8 mouse cellular contexts compared by ENCODE assay signal in the genomic region with DNA sequence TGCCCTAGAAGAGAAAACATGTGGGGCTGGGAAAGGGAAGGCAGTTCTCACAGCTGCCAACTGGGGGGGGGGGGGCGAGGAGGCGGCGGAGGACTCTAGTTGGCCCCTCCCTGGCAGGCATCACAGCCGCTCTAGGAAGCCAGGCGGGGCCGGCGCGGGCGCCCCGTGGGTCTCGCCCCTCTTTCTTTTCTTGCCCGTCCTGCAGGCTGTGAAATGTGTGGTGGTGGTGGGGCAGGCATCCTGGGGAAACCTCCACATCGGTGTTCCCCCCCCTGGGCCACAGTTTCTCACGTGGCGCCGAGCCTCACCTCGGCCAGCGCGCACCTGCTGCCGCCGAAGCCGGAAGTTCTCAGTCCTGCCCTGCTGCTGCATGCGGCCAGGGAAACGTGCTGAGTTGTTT. TPM values are rescaled to one million over a fixed set of nuclear protein-coding genes. Genes with fewer than 3 reads are reported as not detected.
DNase-seq lines count a peak whose midpoint lies in the region; ATAC-seq lines count a peak whose summit lies in the region.

No protein-coding gene starts in this region.

- peak overlapping the region; percentile 37 for H3K4me3 ChIP-seq in kidney, embryonic 16.5 days (ENCODE audit: low read length)
- H3K4me3 ChIP-seq in limb, embryonic 11.5 days (ENCODE audit: low read depth, low read length), result peak overlapping the region; percentile 20; the same call in 1 of the 2 replicates
- peak overlapping the region; percentile 20; the same call in 1 of the 2 replicates for H3K4me3 ChIP-seq in neural tube, embryonic 14.5 days (ENCODE audit: low read depth, low read length)

- H3K27me3 ChIP-seq in kidney, embryonic 16.5 days (ENCODE audit: insufficient read depth, low read length), result no peaks in the 10 kb centered on the region
- no peaks in the 10 kb centered on the region for H3K27me3 ChIP-seq in limb, embryonic 11.5 days (ENCODE audit: control insufficient read depth, insufficient read depth, low read length)
- H3K27me3 ChIP-seq in neural tube, embryonic 14.5 days (ENCODE audit: control insufficient read depth, insufficient read depth, low read length), result no peaks in the 10 kb centered on the region

- H3K9ac ChIP-seq in kidney, embryonic 16.5 days (replicated peaks; ENCODE audit: low read length), result peak overlapping the region; percentile 46
- peak overlapping the region; percentile 37; the same call in 1 of the 2 replicates for H3K9ac ChIP-seq in limb, embryonic 11.5 days (ENCODE audit: low read length)
- H3K9ac ChIP-seq in neural tube, embryonic 14.5 days (replicated peaks; ENCODE audit: low read depth, low read length), result 0 out of 2 replicates have a peak overlapping the region, but pooled peaks have one; percentile 11

- no peak for DNase-seq in kidney, adult 9 months
- no peak for DNase-seq in limb, embryonic 11.5 days (ENCODE audit: low spot score)
- DNase-seq in c-Kit-positive CD71-positive TER-119-positive erythroid progenitor cells, embryonic 14.5 days (ENCODE audit: low spot score), result no peak
- no peak for DNase-seq in cerebellum, postnatal 10 days
- DNase-seq in frontal cortex, postnatal 10 days (ENCODE audit: low spot score in 2 of 2), result no peak

- H3K9me3 ChIP-seq in kidney, embryonic 16.5 days (ENCODE audit: low read length), result no peaks in the 10 kb centered on the region
- H3K9me3 ChIP-seq in limb, embryonic 11.5 days (ENCODE audit: control insufficient read depth, low read length), result no peaks in the 10 kb centered on the region
- H3K9me3 ChIP-seq in neural tube, embryonic 14.5 days (ENCODE audit: control insufficient read depth, low read length), result no peaks in the 10 kb centered on the region

- peak overlapping the region; percentile 54 for H3K4me2 ChIP-seq in kidney, embryonic 16.5 days (replicated peaks; ENCODE audit: low read depth, low read length)
- peak overlapping the region; percentile 41 for H3K4me2 ChIP-seq in limb, embryonic 11.5 days (ENCODE audit: low read depth, severe bottlenecking)
- peak overlapping the region; percentile 42 for H3K4me2 ChIP-seq in neural tube, embryonic 14.5 days (ENCODE audit: low read depth, low read length)

- ATAC-seq in kidney, embryonic 16.5 days (ENCODE audit: low FRiP score, low TSS enrichment), result 0 out of 2 replicates have a peak, but pooled peaks have one; percentile 49
- peak; percentile 71 for ATAC-seq in erythroblast, adult 5-6 weeks (replicated peaks; ENCODE audit: low FRiP score, poor library complexity, severe bottlenecking)
- no peak for ATAC-seq in limb, embryonic 11.5 days (ENCODE audit: insufficient number of reproducible peaks, low FRiP score, low TSS enrichment, low read depth)
- no peak for ATAC-seq in neural tube, embryonic 14.5 days (ENCODE audit: low read depth)

- H3K36me3 ChIP-seq in kidney, embryonic 16.5 days (ENCODE audit: insufficient read depth, low read length), result no peaks in the 10 kb centered on the region
- H3K36me3 ChIP-seq in limb, embryonic 11.5 days (ENCODE audit: control insufficient read depth, insufficient read depth, low read length), result no peaks in the 10 kb centered on the region
- H3K36me3 ChIP-seq in neural tube, embryonic 14.5 days (ENCODE audit: control insufficient read depth, insufficient read depth, low read length), result no peaks in the 10 kb centered on the region

- H3K4me1 ChIP-seq in kidney, embryonic 16.5 days (ENCODE audit: insufficient read depth, low read length), result 0 out of 2 replicates have a peak, but pooled peaks cover 5% of the 10 kb centered on the region
- H3K4me1 ChIP-seq in limb, embryonic 11.5 days (ENCODE audit: control insufficient read depth, insufficient read depth, low read length), result 0 out of 2 replicates have a peak, but pooled peaks cover 4% of the 10 kb centered on the region
- H3K4me1 ChIP-seq in neural tube, embryonic 14.5 days (ENCODE audit: control insufficient read depth, insufficient read depth, low read length), result no peaks in the 10 kb centered on the region

- H3K27ac ChIP-seq in kidney, embryonic 16.5 days (ENCODE audit: low read length), result no peak overlapping the region
- no peak overlapping the region for H3K27ac ChIP-seq in limb, embryonic 11.5 days (replicated peaks; ENCODE audit: low read depth, low read length)
- H3K27ac ChIP-seq in neural tube, embryonic 14.5 days (ENCODE audit: low read depth, low read length), result no peak overlapping the region

- 14% methylated on average over 23 of the region's 24 CpGs for WGBS in kidney, embryonic 16.5 days
- 12% methylated on average over 21 of the region's 24 CpGs for WGBS in limb, embryonic 11.5 days
- 29% methylated on average over 16 of the region's 24 CpGs for WGBS in neural tube, embryonic 14.5 days

RNA-seq across cellular contexts. Expression of gene Dnaaf1, which starts 10.9 kb away (rescaled TPM):
- 0.27 and 0.37 TPM in 2 replicates for polyA plus RNA-seq in kidney, embryonic 16.5 days (2015; fragmentation: Nextera tagmentation; extraction: Ambion mirVana)
- not detected in 2 replicates for total RNA-seq in erythroblast, adult 5-6 weeks (2015; ENCODE audit: low replicate concordance)
- not detected in 2 replicates for total RNA-seq in erythroblast, adult 5-6 weeks (2017; ENCODE audit: low replicate concordance)
- polyA plus RNA-seq in limb, embryonic 11.5 days (2014; fragmentation: Nextera tagmentation; extraction: Ambion mirVana), result 0.09 TPM in 1 of 2 replicates, not detected in the other
- polyA plus RNA-seq in neural tube, embryonic 14.5 days (2014; fragmentation: Nextera tagmentation; extraction: Ambion mirVana), result 0.15 and 0.48 TPM in 2 replicates

RNA-seq across cellular contexts. Expression of gene Hsdl1, which starts 10.9 kb away (rescaled TPM):
- 39.8 and 43.1 TPM in 2 replicates for polyA plus RNA-seq in kidney, embryonic 16.5 days (2015; fragmentation: Nextera tagmentation; extraction: Ambion mirVana)
- total RNA-seq in erythroblast, adult 5-6 weeks (2015; ENCODE audit: low replicate concordance), result 2.3 and 7.9 TPM in 2 replicates
- 9.9 and 12.0 TPM in 2 replicates for total RNA-seq in erythroblast, adult 5-6 weeks (2017; ENCODE audit: low replicate concordance)
- polyA plus RNA-seq in limb, embryonic 11.5 days (2014; fragmentation: Nextera tagmentation; extraction: Ambion mirVana), result 30.1 and 33.9 TPM in 2 replicates
- 158 and 176 TPM in 2 replicates for polyA plus RNA-seq in neural tube, embryonic 14.5 days (2014; fragmentation: Nextera tagmentation; extraction: Ambion mirVana)

RNA-seq across cellular contexts. Expression of gene Taf1c, which starts 19.1 kb away (rescaled TPM):
- 15.4 and 15.5 TPM in 2 replicates for polyA plus RNA-seq in kidney, embryonic 16.5 days (2015; fragmentation: Nextera tagmentation; extraction: Ambion mirVana)
- total RNA-seq in erythroblast, adult 5-6 weeks (2015; ENCODE audit: low replicate concordance), result 2.5 and 8.3 TPM in 2 replicates
- 2.5 and 3.7 TPM in 2 replicates for total RNA-seq in erythroblast, adult 5-6 weeks (2017; ENCODE audit: low replicate concordance)
- 11.4 and 12.8 TPM in 2 replicates for polyA plus RNA-seq in limb, embryonic 11.5 days (2014; fragmentation: Nextera tagmentation; extraction: Ambion mirVana)
- polyA plus RNA-seq in neural tube, embryonic 14.5 days (2014; fragmentation: Nextera tagmentation; extraction: Ambion mirVana), result 12.7 and 14.7 TPM in 2 replicates

RNA-seq across cellular contexts. Expression of gene Adad2, which starts 26.6 kb away (rescaled TPM):
- 0.12 and 0.14 TPM in 2 replicates for polyA plus RNA-seq in kidney, embryonic 16.5 days (2015; fragmentation: Nextera tagmentation; extraction: Ambion mirVana)
- not detected in 2 replicates for total RNA-seq in erythroblast, adult 5-6 weeks (2015; ENCODE audit: low replicate concordance)
- total RNA-seq in erythroblast, adult 5-6 weeks (2017; ENCODE audit: low replicate concordance), result not detected in 2 replicates
- polyA plus RNA-seq in limb, embryonic 11.5 days (2014; fragmentation: Nextera tagmentation; extraction: Ambion mirVana), result 0.09 and 0.18 TPM in 2 replicates
- polyA plus RNA-seq in neural tube, embryonic 14.5 days (2014; fragmentation: Nextera tagmentation; extraction: Ambion mirVana), result not detected in 2 replicates

RNA-seq across cellular contexts. Expression of gene Mbtps1, which starts 27.4 kb away (rescaled TPM):
- 131 TPM in 2 replicates for polyA plus RNA-seq in kidney, embryonic 16.5 days (2015; fragmentation: Nextera tagmentation; extraction: Ambion mirVana)
- 36.1 and 41.0 TPM in 2 replicates for total RNA-seq in erythroblast, adult 5-6 weeks (2015; ENCODE audit: low replicate concordance)
- 43.0 and 68.2 TPM in 2 replicates for total RNA-seq in erythroblast, adult 5-6 weeks (2017; ENCODE audit: low replicate concordance)
- 116 and 126 TPM in 2 replicates for polyA plus RNA-seq in limb, embryonic 11.5 days (2014; fragmentation: Nextera tagmentation; extraction: Ambion mirVana)
- polyA plus RNA-seq in neural tube, embryonic 14.5 days (2014; fragmentation: Nextera tagmentation; extraction: Ambion mirVana), result 42.5 and 64.8 TPM in 2 replicates

Comparison
In these comparisons a context has a peak if more than half of its experiments do, and no peak if none do; other contexts are left out.
1. ATAC-seq: peak in kidney, embryonic 16.5 days (single experiment) and erythroblast, adult 5-6 weeks (single experiment); none in limb, embryonic 11.5 days (single experiment) and neural tube, embryonic 14.5 days (single experiment).
2. Peak in every context shown above with its lines, with median percentiles within 50 percentile points of each other: H3K4me2 ChIP-seq, H3K4me3 ChIP-seq and H3K9ac ChIP-seq.